Mouse (Mus musculus) liver, embryonic 14.5 days (tissue): ENCODE results near the gene Smim13. TPM values are rescaled to one million over a fixed set of nuclear protein-coding genes. Genes with fewer than 3 reads are reported as not detected.

Experiments
- ATAC-seq: fragments of 200-750 bp; cut with Nextera tagmentation; 2 replicates; pipeline ENCODE4 v1.8.0; 2017; ENCODE audit warnings: moderate number of reproducible peaks, mild to moderate bottlenecking, moderate library complexity; ENCODE audit not compliant: insufficient read depth
- DNase-seq, 3 experiments: peaks; one replicate each; pipeline ENCODE4 v3.0.0-alpha.2; 2012 to 2013; ENCODE audit warnings: low read depth in 3 of 3, low spot score in 3 of 3
- H3K27ac ChIP-seq: fragments of 300-500 bp; sonication (generic); 2 replicates; pipeline ENCODE4 v1.5.1; 2014; ENCODE audit warnings: moderate library complexity, mild to moderate bottlenecking, control low read depth, inconsistent platforms
- H3K27me3 ChIP-seq: fragments of 300-500 bp; sonication (generic); 2 replicates; pipeline ENCODE4 v1.6.1; 2014; ENCODE audit warnings: mild to moderate bottlenecking, low read length, moderate library complexity; ENCODE audit not compliant: control insufficient read depth, insufficient read depth
- H3K36me3 ChIP-seq: fragments of 300-500 bp; sonication (generic); replicated peaks from 2 replicates; pipeline ENCODE4 v1.6.1; 2014; ENCODE audit warnings: low read depth; ENCODE audit not compliant: control insufficient read depth, insufficient read depth
- H3K4me1 ChIP-seq, 2 experiments: fragments of 200-500 bp in 1 of 2; fragments of 300-500 bp in 1 of 2; sonication (generic) in 1 of 2; replicated peaks; 2 replicates each; pipeline ENCODE4 v1.6.1; 2012 to 2014; ENCODE audit warnings: antibody characterized with exemption in 1 of 2, inconsistent platforms in 1 of 2, low read length in 1 of 2; ENCODE audit not compliant: control insufficient read depth in 2 of 2, insufficient read depth in 2 of 2
- H3K4me2 ChIP-seq: fragments of 300-500 bp; sonication (generic); 2 replicates; pipeline ENCODE4 v1.6.1; 2014; ENCODE audit warnings: low read depth, mild to moderate bottlenecking, control low read depth, moderate library complexity
- H3K4me3 ChIP-seq, 2 experiments: fragments of 200-500 bp in 1 of 2; fragments of 300-500 bp in 1 of 2; sonication (generic) in 1 of 2; 2 replicates each; pipeline ENCODE4 v1.5.1; 2012 to 2014; ENCODE audit warnings: low read depth in 2 of 2, low read length in 2 of 2, mild to moderate bottlenecking in 2 of 2, control low read depth in 1 of 2, inconsistent platforms in 1 of 2, moderate library complexity in 1 of 2; ENCODE audit not compliant: insufficient read depth in 1 of 2
- H3K9ac ChIP-seq: fragments of 300-500 bp; sonication (generic); replicated peaks from 2 replicates; pipeline ENCODE4 v1.6.1; 2014; ENCODE audit warnings: mild to moderate bottlenecking, control low read depth, moderate library complexity
- H3K9me3 ChIP-seq: fragments of 300-500 bp; sonication (generic); 2 replicates; pipeline ENCODE4 v1.6.1; 2016; ENCODE audit warnings: low read length, mixed read lengths; ENCODE audit not compliant: control insufficient read depth
- CTCF ChIP-seq: IDR thresholded peaks from 2 replicates; pipeline ENCODE4 v1.5.1; 2016; ENCODE audit warnings: antibody characterized with exemption, low read depth, control low read depth
- EP300 ChIP-seq: IDR thresholded peaks from 2 replicates; pipeline ENCODE4 v1.6.1; 2016; ENCODE audit warnings: antibody characterized with exemption, low read depth
- WGBS: fragments of 180-500 bp; shearing (Covaris S2); extraction: QIAGEN DNeasy Blood & Tissue Kit; methylation state at CpG from one replicate; pipeline ENCODE4 v1.1.7; 2014; ENCODE audit not compliant: insufficient replicate concordance; 5-methylcytosine and 5-hydroxymethylcytosine counted together
- polyA plus RNA-seq, 2 experiments: library from polyadenylated mRNA; depleted of rRNA in 1 of 2; stranded (reverse) in 1 of 2; unstranded in 1 of 2; fragments of >200 nt; fragmentation: Nextera tagmentation in 1 of 2; extraction: Ambion mirVana in 1 of 2; gene quantifications; 2 replicates each; pipeline versions ENCODE4 v1.2.1 to v1.2.3; 2012 to 2014

Gene Smim13
- polyA plus RNA-seq, 2 experiments: 3.1 to 3.8 TPM

- Histone ChIP-seq H3K9me3 (no peaks in the 10 kb centered on the region), H3K4me3 (no peak overlapping the region), H3K4me1 (no peaks in the 10 kb centered on the region; a peak in 1 of 4 replicates), H3K27me3 (no peaks in the 10 kb centered on the region), H3K4me2 (no peak overlapping the region), H3K27ac (no peak overlapping the region), H3K9ac (no peak overlapping the region), H3K36me3 (no peaks in the 10 kb centered on the region)
- ATAC-seq (no peak), DNase-seq (no peak)
- TF ChIP-seq EP300 (no peak), CTCF (no peak)
- 27% methylated on average over 5 of the region's 5 CpGs for WGBS
Measured at GRCm38 (mm10) chr13:41230256-41230655, 19.4 kb upstream of the Smim13 start.

DNA sequence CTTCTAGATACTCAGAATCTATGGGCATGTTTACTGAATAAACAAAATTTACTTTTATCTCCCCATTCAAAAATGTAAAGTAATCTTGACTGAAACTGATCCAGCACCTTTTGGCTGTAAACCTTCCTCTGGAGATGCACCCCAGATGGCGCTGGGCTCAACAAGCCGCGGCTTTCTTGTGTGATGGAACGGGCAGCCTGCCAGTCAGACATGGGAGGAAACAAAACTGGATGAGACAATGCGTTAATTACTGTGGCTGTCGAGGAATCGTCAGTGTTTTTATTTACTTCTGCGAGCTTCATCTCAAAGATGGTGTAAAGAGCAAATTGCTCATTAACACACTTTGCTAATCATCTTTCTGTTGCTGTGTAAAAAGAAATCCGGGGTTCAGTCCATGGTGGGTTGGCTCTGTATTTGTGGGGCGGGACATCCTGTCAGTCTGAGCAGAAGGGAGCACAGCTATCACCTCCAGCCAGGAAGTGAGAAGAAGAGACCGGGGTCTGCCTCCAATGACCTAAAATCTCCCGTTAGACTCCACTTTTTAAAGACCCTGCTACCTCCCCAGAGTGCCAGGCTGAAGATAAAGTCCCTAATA is 18.2 kb upstream of the Smim13 start:
- TF ChIP-seq EP300 (no peak), CTCF (no peak)
- 68% methylated on average over 12 of the region's 12 CpGs for WGBS
- no peak for DNase-seq

GRCm38 (mm10) chr13:41232209-41232608 is 17.4 kb upstream of the Smim13 start:
- DNase-seq: no peak
- Histone ChIP-seq H3K4me1 (no peaks in the 10 kb centered on the region; a peak in 1 of 4 replicates), H3K36me3 (no peaks in the 10 kb centered on the region), H3K27me3 (no peaks in the 10 kb centered on the region), H3K4me3 (no peak overlapping the region), H3K4me2 (no peak overlapping the region), H3K27ac (no peak overlapping the region), H3K9me3 (no peaks in the 10 kb centered on the region), H3K9ac (no peak overlapping the region)
- TF ChIP-seq EP300 (no peak), CTCF (no peak)
- 78% methylated on average over 15 of the region's 15 CpGs for WGBS
- ATAC-seq: no peak

More for the DNA sequence above, 18.2 kb upstream of the Smim13 start:
- Histone ChIP-seq H3K9ac (no peak overlapping the region), H3K27ac (no peak overlapping the region), H3K4me2 (no peak overlapping the region), H3K9me3 (no peaks in the 10 kb centered on the region), H3K36me3 (no peaks in the 10 kb centered on the region), H3K4me3 (no peak overlapping the region), H3K4me1 (no peaks in the 10 kb centered on the region; a peak in 1 of 4 replicates), H3K27me3 (no peaks in the 10 kb centered on the region)
- no peak for ATAC-seq

DNA sequence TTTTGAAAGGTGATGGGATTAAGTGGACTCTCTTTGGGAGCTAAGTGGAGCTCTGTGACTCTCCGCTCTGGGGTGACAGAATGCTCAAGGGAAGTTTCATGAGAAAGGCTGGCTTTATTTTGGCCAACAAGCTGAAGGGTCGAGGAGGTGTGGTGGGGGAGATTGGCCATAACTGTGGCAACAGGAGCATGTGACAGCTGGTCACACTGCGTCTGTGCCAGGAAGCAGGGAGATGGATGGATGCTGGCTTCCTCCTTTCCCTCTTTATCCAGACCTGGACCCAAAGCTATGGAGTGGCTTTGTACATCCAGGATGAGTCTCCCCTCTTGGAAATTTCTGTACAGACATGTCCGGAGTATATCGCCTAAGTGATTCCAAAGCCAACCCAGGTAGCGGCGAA is 16.4 kb upstream of the Smim13 start:
- WGBS: 69% methylated on average over 7 of the region's 7 CpGs
- Histone ChIP-seq H3K4me3 (no peak overlapping the region), H3K27me3 (no peaks in the 10 kb centered on the region), H3K9me3 (no peaks in the 10 kb centered on the region), H3K36me3 (no peaks in the 10 kb centered on the region), H3K9ac (no peak overlapping the region), H3K27ac (no peak overlapping the region), H3K4me2 (no peak overlapping the region), H3K4me1 (no peaks in the 10 kb centered on the region; a peak in 1 of 4 replicates)
- DNase-seq (no peak), ATAC-seq (no peak)
- TF ChIP-seq EP300 (no peak), CTCF (no peak)

- H3K9ac ChIP-seq: no peak overlapping the region
- H3K9me3 ChIP-seq: no peaks in the 10 kb centered on the region
- whole genome bisulfite sequencing: 67% methylated on average over 6 of the region's 6 CpGs
- no peak overlapping the region for H3K4me2 ChIP-seq
- H3K36me3 ChIP-seq: no peaks in the 10 kb centered on the region
- no peak overlapping the region for H3K27ac ChIP-seq
- H3K27me3 ChIP-seq: no peaks in the 10 kb centered on the region
- DNase-seq (no peak), ATAC-seq (no peak)
- H3K4me1 ChIP-seq: no peaks in the 10 kb centered on the region; a peak in 1 of 4 replicates
- TF ChIP-seq CTCF (no peak), EP300 (no peak)
- no peak overlapping the region for H3K4me3 ChIP-seq
Measured at GRCm38 (mm10) chr13:41235181-41235580, 14.5 kb upstream of the Smim13 start.
